Mouse (Mus musculus): Measurements from ENCODE around the gene Wtip.
"Not testable (repeated sequence)": the region's sequence is repeated elsewhere in the genome, so short reads cannot be mapped to it uniquely, and the experiment has no call there.

Wtip gene

GRCm38 (mm10) chr7:34120636-34121035 lies 12.4 kb downstream of the Wtip start:
- DNase-seq (ENCODE audit: low read depth, low spot score), result not testable (repeated sequence)

GRCm38 (mm10) chr7:34116601-34117000 lies 16.5 kb downstream of the Wtip start:
- DNase-seq (ENCODE audit: low read depth, low spot score), result no peak

- DNase-seq (ENCODE audit: low read depth, low spot score), result no peak
Observed at GRCm38 (mm10) chr7:34109190-34109589, 23.9 kb downstream of the Wtip start.

GRCm38 (mm10) chr7:34101276-34101675 lies 31.8 kb downstream of the Wtip start:
- no peak for DNase-seq (ENCODE audit: low read depth, low spot score)

- DNase-seq (ENCODE audit: low read depth, low spot score), result no peak
Observed at GRCm38 (mm10) chr7:34100002-34100401, 33.1 kb downstream of the Wtip start.

- no peak for DNase-seq (ENCODE audit: low read depth, low spot score)
Observed at GRCm38 (mm10) chr7:34094911-34095481, 38.1 kb downstream of the Wtip start, which contains the start of gene Scgb1b30. Gene Scgb1b30, plus strand, starts transcription at chr7:34095431.

- DNase-seq (ENCODE audit: low read depth, low spot score), result not testable (repeated sequence)
Observed at GRCm38 (mm10) chr7:34068132-34068531, 64.9 kb downstream of the Wtip start.

All from forelimb bud, embryonic 11.5 days (tissue).